Mouse (Mus musculus): ENCODE measurements around the gene Lrp1. TPM values are rescaled to one million over a fixed set of nuclear protein-coding genes. Genes with fewer than 3 reads are reported as not detected.
A peak's percentile ranks its signal among the peaks of the same experiment; 100 is the strongest.

The Lrp1 gene
- total RNA-seq, 1 experiment from 2014 or later, result 15.1 TPM

DNA sequence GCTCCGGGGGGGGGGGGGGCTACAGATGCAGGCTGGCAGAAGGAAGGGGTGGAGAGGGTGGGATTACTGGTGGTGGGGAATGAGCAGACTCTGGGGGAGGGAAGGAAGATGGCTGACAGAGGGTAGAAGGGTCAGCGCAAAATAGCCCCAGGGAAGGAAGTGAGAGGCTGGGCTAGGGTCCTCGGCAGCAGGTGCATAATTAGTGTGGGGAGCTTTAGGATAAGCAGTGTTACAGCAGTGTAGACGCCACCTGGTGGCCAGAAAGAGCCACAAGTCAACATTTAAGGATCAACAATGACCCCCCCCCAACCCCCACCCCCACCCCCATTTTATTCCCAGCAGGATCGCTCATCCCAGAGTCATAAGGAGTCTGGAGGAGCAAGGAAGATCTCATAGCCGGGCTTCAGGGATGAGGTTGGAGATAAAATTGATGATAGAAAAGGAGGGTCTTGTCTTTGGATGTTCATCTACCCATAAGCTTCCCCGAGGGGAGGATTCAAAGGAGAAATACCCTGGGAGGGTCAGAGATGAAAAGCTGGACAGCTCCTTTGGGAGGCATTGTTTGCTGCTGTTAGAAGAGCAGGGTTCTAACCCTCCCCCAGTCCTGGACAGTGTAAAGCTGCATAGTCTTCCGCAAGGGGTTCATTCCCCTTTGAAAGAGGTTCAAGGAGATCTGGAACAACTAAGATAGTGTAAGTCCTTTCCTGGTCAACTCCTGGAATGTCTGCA lies 84.2 kb downstream of the Lrp1 start:
- no peak for ATAC-seq (ENCODE audit: extremely low read depth, insufficient number of reproducible peaks, low FRiP score, poor library complexity, severe bottlenecking)

- ATAC-seq (ENCODE audit: extremely low read depth, insufficient number of reproducible peaks, low FRiP score, poor library complexity, severe bottlenecking), result no peak
These were observed 86.0 kb downstream of the Lrp1 start for GRCm38 (mm10) chr10:127534929-127535384.

- no peak for ATAC-seq (ENCODE audit: extremely low read depth, insufficient number of reproducible peaks, low FRiP score, poor library complexity, severe bottlenecking)
These were observed 86.7 kb downstream of the Lrp1 start, which contains the start of gene Nxph4 for GRCm38 (mm10) chr10:127534036-127534928. Gene Nxph4, minus strand, starts transcription at chr10:127534559.

- no peak for ATAC-seq (ENCODE audit: extremely low read depth, insufficient number of reproducible peaks, low FRiP score, poor library complexity, severe bottlenecking)
These were observed 89.4 kb downstream of the Lrp1 start for GRCm38 (mm10) chr10:127531548-127531947.

DNA sequence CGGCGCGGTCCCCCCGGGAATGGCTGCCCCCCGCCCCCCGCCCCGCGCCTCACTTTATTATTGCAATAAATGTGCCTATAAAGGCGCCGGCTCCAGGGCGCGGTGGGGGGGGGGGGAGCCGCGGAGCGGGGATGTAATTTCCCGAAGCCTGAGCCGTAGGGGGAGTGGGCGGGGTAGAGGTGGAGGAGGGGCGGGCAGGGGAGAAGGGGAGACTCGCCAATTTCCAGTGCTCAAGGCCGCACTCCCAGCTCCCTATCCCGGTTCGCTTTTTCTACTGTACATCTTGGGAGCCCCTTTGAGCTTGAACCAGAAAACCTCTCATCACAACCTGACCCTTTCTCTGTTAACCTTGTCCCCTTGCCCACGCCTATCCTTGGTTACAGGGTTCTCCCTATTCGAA lies 90.0 kb downstream of the Lrp1 start:
- ATAC-seq (ENCODE audit: extremely low read depth, insufficient number of reproducible peaks, low FRiP score, poor library complexity, severe bottlenecking), result no peak

DNA sequence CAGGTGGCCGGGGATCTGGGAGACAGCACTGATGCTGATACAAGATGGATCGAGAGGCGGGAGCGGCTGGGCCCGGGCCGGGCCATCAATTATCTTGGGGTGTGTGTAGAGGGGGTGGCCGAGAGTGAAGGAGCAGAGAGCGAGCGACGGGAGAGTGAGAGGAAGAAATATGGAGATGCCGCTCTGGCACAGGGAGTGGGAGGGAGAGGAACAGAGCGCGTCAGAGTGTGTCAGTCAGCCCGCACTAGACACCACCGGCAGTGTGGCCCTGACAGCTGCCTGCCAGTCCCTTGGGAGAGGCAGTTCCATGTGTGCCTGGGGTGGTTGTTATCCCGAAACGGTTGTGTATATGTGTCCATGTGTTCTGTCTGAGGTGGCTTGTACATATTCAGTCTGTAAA lies 93.5 kb downstream of the Lrp1 start:
- ATAC-seq (ENCODE audit: extremely low read depth, insufficient number of reproducible peaks, low FRiP score, poor library complexity, severe bottlenecking), result no peak

DNA sequence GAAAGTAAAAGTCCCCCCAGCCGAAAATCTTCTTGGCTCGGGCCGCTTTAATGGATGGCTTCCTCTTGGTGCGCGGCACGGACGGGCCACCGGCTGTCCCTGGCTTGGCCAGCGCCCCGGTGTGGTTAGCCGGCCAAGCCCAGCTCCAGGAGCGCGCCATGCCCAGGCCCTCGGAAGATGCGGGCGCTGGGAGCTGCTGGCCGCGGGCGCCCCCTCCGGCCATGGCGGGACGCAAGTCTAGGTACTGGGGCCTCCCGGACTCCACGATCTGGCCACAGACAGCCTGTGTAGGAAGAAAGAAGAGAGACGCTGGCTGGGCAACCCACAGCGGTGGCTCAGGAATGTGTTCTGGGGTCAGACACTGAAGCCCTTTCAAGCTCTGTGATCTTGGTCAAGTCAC lies 94.3 kb downstream of the Lrp1 start:
- ATAC-seq (ENCODE audit: extremely low read depth, insufficient number of reproducible peaks, low FRiP score, poor library complexity, severe bottlenecking), result no peak

- ATAC-seq (ENCODE audit: extremely low read depth, insufficient number of reproducible peaks, low FRiP score, poor library complexity, severe bottlenecking), result no peak
These were observed 94.9 kb downstream of the Lrp1 start for GRCm38 (mm10) chr10:127526048-127526447.

GRCm38 (mm10) chr10:127524646-127525255 lies 96.2 kb downstream of the Lrp1 start:
- ATAC-seq (ENCODE audit: extremely low read depth, insufficient number of reproducible peaks, low FRiP score, poor library complexity, severe bottlenecking), result no peak

- ATAC-seq (ENCODE audit: extremely low read depth, insufficient number of reproducible peaks, low FRiP score, poor library complexity, severe bottlenecking), result 0 out of 2 replicates have a peak, but pooled peaks have one; percentile 27
These were observed 98.8 kb downstream of the Lrp1 start, which contains the start of gene Shmt2 for GRCm38 (mm10) chr10:127522088-127522581. Gene Shmt2, minus strand, starts transcription at chr10:127522444.

- ATAC-seq (ENCODE audit: extremely low read depth, insufficient number of reproducible peaks, low FRiP score, poor library complexity, severe bottlenecking), result no peak
These were observed 99.3 kb downstream of the Lrp1 start for GRCm38 (mm10) chr10:127521611-127522080.

DNA sequence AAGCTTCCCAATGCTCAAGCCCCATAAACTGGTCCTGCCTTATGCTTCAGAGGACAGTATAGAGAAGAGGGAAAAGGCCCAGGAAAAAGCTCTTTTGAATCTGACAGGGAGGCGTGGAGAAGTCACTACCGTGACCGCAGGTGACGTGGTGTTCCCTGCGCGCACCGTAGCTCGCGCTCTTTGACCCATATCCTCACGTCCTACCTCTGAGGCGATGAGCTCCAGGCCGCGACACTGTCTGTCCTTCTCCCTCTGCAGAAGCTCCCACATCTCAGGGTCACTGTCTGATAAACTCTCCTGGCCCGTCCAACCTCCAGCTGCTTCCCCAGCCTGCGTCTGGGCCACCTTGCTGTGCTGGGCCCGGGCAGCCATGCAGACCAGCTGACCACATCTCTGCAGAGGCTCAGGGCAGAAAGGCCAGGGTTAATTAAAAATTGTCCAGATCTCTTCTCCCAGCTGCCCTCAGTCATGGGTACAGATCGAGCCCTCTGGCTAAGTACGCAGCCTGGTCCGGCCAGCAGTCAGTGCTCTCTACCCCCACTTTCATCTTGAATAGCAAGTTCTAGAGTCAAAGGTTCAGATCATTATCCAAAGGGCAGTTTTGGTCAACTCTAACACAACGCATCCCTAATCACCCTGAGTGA lies 100.1 kb downstream of the Lrp1 start:
- ATAC-seq (ENCODE audit: extremely low read depth, insufficient number of reproducible peaks, low FRiP score, poor library complexity, severe bottlenecking), result no peak

DNA sequence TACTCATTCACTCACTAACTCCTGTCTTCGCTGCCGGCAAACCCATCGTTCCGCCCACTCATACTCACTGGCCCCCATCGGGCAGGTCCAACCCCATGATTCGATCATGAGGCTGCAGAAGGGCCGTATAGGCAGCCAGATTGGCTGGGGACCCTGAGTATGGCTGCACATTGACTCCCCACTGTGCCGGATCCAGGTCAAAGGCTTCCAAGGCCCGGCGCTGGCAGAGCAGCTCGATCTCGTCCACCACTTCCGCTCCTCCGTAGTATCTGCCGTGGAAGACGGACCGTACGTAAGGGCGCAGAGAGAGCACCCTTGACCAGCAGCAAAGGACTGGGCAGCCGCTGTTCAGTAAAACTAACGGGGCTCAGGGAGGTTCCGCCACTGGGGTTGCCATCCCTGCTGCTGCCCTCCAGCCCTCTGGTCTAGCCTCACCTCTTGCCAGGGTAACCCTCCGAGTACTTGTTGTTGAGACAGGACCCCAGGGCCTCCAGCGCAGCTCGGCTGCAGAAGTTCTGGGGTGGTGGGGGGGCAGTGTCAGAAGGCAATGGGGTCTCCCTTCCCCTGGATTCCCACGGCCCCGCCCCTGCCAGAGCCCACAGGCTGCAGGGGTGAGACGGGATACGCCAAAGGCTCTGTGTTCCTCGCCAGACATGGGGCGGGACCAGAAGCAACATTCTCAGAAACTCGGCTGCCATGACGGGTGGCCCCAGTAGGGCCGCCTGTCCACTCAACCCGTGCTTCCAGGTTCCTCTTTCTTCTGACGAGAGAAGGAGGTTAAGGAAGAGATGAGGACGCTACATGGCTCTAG lies 100.8 kb downstream of the Lrp1 start:
- no peak for ATAC-seq (ENCODE audit: extremely low read depth, insufficient number of reproducible peaks, low FRiP score, poor library complexity, severe bottlenecking)

GRCm38 (mm10) chr10:127519041-127519701 lies 101.8 kb downstream of the Lrp1 start:
- ATAC-seq (ENCODE audit: extremely low read depth, insufficient number of reproducible peaks, low FRiP score, poor library complexity, severe bottlenecking), result no peak

DNA sequence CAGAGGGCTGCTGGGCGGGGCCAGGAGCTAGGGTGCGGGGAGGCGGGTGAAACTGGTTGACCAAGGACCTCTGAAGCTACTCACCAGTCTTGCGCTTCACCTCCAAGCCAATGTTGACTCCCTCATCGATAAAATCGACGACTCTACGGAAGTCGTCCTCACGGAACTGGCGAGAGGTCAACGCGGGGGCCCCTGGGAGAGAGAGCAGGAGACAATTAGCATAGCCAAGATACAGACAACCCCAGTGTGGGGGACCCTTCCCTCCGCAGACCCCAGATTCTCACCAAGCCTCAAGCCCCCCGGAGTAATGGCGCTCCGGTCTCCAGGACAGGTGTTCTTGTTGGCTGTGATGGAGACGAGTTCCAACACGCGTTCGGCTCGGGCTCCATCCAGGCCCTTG lies 103.0 kb downstream of the Lrp1 start:
- ATAC-seq (ENCODE audit: extremely low read depth, insufficient number of reproducible peaks, low FRiP score, poor library complexity, severe bottlenecking), result no peak

DNA sequence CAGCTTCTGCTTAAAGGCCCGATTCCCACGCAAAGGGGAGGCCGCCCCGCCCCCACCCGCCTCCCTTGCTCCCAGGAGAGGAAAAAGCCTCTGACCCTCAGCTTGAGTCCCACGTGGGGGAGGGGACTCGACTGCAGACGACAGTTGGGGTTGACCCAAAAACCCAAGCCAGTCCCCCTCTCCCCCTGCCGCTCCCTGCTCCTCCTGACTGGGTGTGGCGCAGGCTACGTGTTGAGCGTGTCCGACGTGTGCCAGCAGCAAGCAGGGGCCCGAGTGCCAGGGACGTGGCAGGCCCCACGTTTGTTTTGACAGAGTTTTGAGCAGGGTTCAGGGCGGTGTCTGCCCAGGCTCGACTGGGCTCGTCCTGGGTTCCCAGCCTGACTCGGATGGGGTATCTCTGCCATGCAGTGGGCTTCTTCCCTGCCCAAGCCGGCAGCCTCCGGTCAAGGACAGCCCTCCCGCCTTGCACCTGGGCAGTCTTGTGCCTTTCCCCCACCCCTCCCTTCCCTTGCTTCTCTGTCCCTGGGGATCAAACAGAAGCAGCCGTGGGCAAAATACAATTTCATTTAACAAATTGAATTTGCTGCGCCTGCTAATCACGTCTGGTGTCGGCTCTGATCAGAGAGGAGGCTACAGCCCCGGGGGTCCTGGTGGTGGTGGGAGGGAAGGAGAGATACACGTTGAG lies 104.2 kb downstream of the Lrp1 start:
- no peak for ATAC-seq (ENCODE audit: extremely low read depth, insufficient number of reproducible peaks, low FRiP score, poor library complexity, severe bottlenecking)

GRCm38 (mm10) chr10:127515983-127516459 lies 104.9 kb downstream of the Lrp1 start:
- ATAC-seq (ENCODE audit: extremely low read depth, insufficient number of reproducible peaks, low FRiP score, poor library complexity, severe bottlenecking), result no peak
